Mouse (Mus musculus) lung, embryonic 14.5 days (tissue): ENCODE data around the gene Helb. TPM values are rescaled to one million over a fixed set of nuclear protein-coding genes. Genes with fewer than 3 reads are reported as not detected.
"Not testable (repeated sequence)": the region's sequence is repeated elsewhere in the genome, so short reads cannot be mapped to it uniquely, and the experiment has no call there.

Experiments used
- ATAC-seq: fragments of 200-750 bp; cut with Nextera tagmentation; 2 replicates; pipeline ENCODE4 v1.8.0; 2017; ENCODE audit warnings: mild to moderate bottlenecking, moderate TSS enrichment, moderate library complexity; ENCODE audit not compliant: insufficient read depth
- DNase-seq: peaks from one replicate; pipeline ENCODE4 v3.0.0-alpha.2; 2015
- H3K27ac ChIP-seq: fragments of 300-500 bp; sonication (generic); 2 replicates; pipeline ENCODE4 v1.5.1; 2014; ENCODE audit warnings: low read depth, mild to moderate bottlenecking, moderate library complexity
- H3K27me3 ChIP-seq: fragments of 300-500 bp; sonication (generic); 2 replicates; pipeline ENCODE4 v1.6.1; 2014; ENCODE audit warnings: low read length, control low read depth; ENCODE audit not compliant: insufficient read depth
- H3K36me3 ChIP-seq: fragments of 300-500 bp; sonication (generic); 2 replicates; pipeline ENCODE4 v1.6.1; 2014; ENCODE audit warnings: control low read depth; ENCODE audit not compliant: insufficient read depth
- H3K4me1 ChIP-seq: fragments of 300-500 bp; sonication (generic); 2 replicates; pipeline ENCODE4 v1.6.1; 2014; ENCODE audit warnings: antibody characterized with exemption, control low read depth; ENCODE audit not compliant: insufficient read depth
- H3K4me2 ChIP-seq: fragments of 300-500 bp; sonication (generic); 2 replicates; pipeline ENCODE4 v1.6.1; 2014; ENCODE audit warnings: mild to moderate bottlenecking
- H3K4me3 ChIP-seq: fragments of 300-500 bp; sonication (generic); 2 replicates; pipeline ENCODE4 v1.5.1; 2014; ENCODE audit warnings: low read depth, low read length
- H3K9ac ChIP-seq: fragments of 300-500 bp; sonication (generic); 2 replicates; pipeline ENCODE4 v1.6.1; 2014
- H3K9me3 ChIP-seq: fragments of 300-500 bp; sonication (generic); 2 replicates; pipeline ENCODE4 v1.6.1; 2016; ENCODE audit warnings: low read depth, low read length, control low read depth
- CTCF ChIP-seq: IDR thresholded peaks from 2 replicates; pipeline ENCODE4 v1.5.1; 2016; ENCODE audit warnings: antibody characterized with exemption, low read depth
- WGBS: fragments of 180-500 bp; shearing (Covaris S2); extraction: QIAGEN DNeasy Blood & Tissue Kit; methylation state at CpG from one replicate; pipeline ENCODE4 v1.1.7; 2014; 5-methylcytosine and 5-hydroxymethylcytosine counted together
- polyA plus RNA-seq: library from polyadenylated mRNA; unstranded; fragments of >200 nt; fragmentation: Nextera tagmentation; extraction: Ambion mirVana; gene quantifications from 2 replicates; pipeline ENCODE4 v1.2.1, GENCODE M21; 2014

The Helb gene
- polyA plus RNA-seq, 1 experiment from 2014 or later, result 5.4 TPM

- Histone ChIP-seq H3K36me3 (no peaks in the 10 kb centered on the region), H3K9ac (no peak overlapping the region), H3K4me1 (no peaks in the 10 kb centered on the region), H3K27me3 (no peaks in the 10 kb centered on the region), H3K4me2 (no peak overlapping the region), H3K4me3 (no peak overlapping the region), H3K9me3 (no peaks in the 10 kb centered on the region), H3K27ac (no peak overlapping the region)
- ATAC-seq (no peak), DNase-seq (no peak)
- TF ChIP-seq CTCF, result no peak
- 42% methylated on average over 7 of the region's 7 CpGs for WGBS
Observed at GRCm38 (mm10) chr10:120114493-120114892, 1.7 kb upstream of the Helb start.

DNA sequence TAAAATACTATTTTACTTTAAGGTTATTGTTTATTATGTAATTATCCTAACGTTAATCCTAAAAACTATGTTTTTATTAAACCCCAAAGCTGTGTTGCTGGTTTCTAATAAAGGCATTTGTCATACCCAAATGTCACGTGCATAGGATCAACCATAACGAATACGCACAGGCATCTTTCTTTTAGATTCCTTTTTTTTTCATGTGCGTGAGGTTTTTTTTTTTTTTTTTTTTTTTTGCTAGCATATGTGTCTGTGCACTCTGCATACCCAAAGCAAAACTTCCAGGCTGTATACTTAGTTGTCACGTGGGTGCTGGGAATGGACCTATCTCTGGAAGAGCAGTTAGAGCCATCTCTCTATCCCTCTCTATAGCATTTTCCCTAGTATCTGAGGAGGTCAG is 1.2 kb upstream of the Helb start:
- DNase-seq (no peak), ATAC-seq (no peak)
- H3K4me1 ChIP-seq, result no peaks in the 10 kb centered on the region
- no peak overlapping the region for H3K4me3 ChIP-seq
- WGBS, result 81% methylated on average over 6 of the region's 6 CpGs
- no peak overlapping the region for H3K9ac ChIP-seq
- H3K4me2 ChIP-seq, result no peak overlapping the region
- H3K9me3 ChIP-seq, result no peaks in the 10 kb centered on the region
- no peak for TF ChIP-seq CTCF
- H3K36me3 ChIP-seq, result no peaks in the 10 kb centered on the region
- no peaks in the 10 kb centered on the region for H3K27me3 ChIP-seq
- no peak overlapping the region for H3K27ac ChIP-seq

DNA sequence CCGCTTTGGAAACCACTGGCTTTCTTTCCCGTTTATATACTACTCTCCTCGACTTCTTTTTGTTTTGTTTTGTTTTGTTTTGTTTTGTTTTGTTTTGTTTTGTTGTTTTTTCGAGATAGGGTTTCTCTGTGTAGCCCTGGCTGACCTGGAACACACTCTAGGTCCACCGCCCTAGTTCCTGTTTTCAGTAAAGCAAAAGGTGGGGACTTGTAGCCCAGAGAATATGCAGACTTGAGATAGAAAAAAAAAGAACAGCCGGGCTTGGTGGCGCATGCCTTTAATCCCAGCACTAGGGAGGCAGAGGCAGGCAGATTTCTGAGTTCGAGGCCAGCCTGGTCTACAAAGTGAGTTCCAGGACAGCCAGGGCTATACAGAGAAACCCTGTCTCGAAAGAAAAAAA is 695 bp upstream of the Helb start:
- Histone ChIP-seq H3K4me2 (peak overlapping the region; percentile 73), H3K4me3 (peak overlapping the region; percentile 61)
- not testable (repeated sequence) for H3K36me3 ChIP-seq, H3K9ac ChIP-seq, ATAC-seq, H3K9me3 ChIP-seq, H3K27me3 ChIP-seq, H3K27ac ChIP-seq, DNase-seq, H3K4me1 ChIP-seq
- 58% methylated on average over 9 of the region's 9 CpGs for WGBS

- WGBS, result 79% methylated on average over 3 of the region's 3 CpGs
- ATAC-seq (no peak), DNase-seq (no peak)
- Histone ChIP-seq H3K27ac (no peak overlapping the region), H3K4me3 (peak overlapping the region; percentile 61), H3K27me3 (no peaks in the 10 kb centered on the region), H3K36me3 (no peaks in the 10 kb centered on the region), H3K9ac (peak overlapping the region; percentile 64), H3K9me3 (no peaks in the 10 kb centered on the region), H3K4me1 (no peaks in the 10 kb centered on the region; the same call in 1 of the 2 replicates), H3K4me2 (peak overlapping the region; percentile 73)
- TF ChIP-seq CTCF, result peak; percentile 18; the same call in 1 of the 2 replicates
Observed at GRCm38 (mm10) chr10:120111691-120112319, 982 bp downstream of the Helb start.

GRCm38 (mm10) chr10:120100806-120101205 is 12.0 kb downstream of the Helb start:
- no peak for DNase-seq
- ATAC-seq, result no peak
- no peak overlapping the region for H3K4me2 ChIP-seq
- TF ChIP-seq CTCF, result no peak
- no peaks in the 10 kb centered on the region for H3K27me3 ChIP-seq
- H3K36me3 ChIP-seq, result peaks cover 18% of the 10 kb centered on the region; the same call in 1 of the 2 replicates
- H3K9ac ChIP-seq, result no peak overlapping the region
- 100% methylated on average over 1 of the region's 1 CpGs for WGBS
- H3K4me3 ChIP-seq, result no peak overlapping the region
- no peaks in the 10 kb centered on the region for H3K9me3 ChIP-seq
- no peak overlapping the region for H3K27ac ChIP-seq
- no peaks in the 10 kb centered on the region for H3K4me1 ChIP-seq

DNA sequence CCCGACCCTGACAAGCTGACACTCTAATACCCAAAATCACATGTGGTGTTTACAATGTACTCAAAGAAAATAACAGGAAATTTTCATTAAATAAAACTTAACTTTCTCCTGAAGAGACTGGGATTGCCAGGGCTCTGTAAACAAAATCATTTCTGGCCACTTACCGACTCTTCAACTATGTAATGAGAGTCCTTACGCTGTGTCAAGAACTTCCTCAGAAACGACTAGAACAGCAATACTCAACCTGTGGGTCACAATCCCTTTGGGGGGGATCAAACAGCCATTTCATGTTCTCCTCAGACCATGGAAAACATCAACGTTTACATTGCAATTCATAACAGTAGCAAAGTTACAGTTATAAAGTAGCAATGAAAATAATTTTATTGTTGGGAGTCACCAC is 15.2 kb downstream of the Helb start:
- Histone ChIP-seq H3K4me1 (no peaks in the 10 kb centered on the region), H3K9me3 (no peaks in the 10 kb centered on the region), H3K27ac (no peak overlapping the region), H3K4me3 (no peak overlapping the region), H3K9ac (no peak overlapping the region), H3K36me3 (0 out of 2 replicates have a peak, but pooled peaks cover 6% of the 10 kb centered on the region), H3K4me2 (no peak overlapping the region), H3K27me3 (no peaks in the 10 kb centered on the region)
- 68% methylated on average over 5 of the region's 5 CpGs for WGBS
- DNase-seq, result no peak
- no peak for TF ChIP-seq CTCF
- no peak for ATAC-seq

- H3K36me3 ChIP-seq, result 0 out of 2 replicates have a peak, but pooled peaks cover 3% of the 10 kb centered on the region
- DNase-seq (no peak), ATAC-seq (no peak)
- no peak overlapping the region for H3K4me3 ChIP-seq
- no peak overlapping the region for H3K27ac ChIP-seq
- 91% methylated on average over 5 of the region's 5 CpGs for WGBS
- H3K4me2 ChIP-seq, result no peak overlapping the region
- TF ChIP-seq CTCF, result no peak
- no peaks in the 10 kb centered on the region for H3K27me3 ChIP-seq
- H3K4me1 ChIP-seq, result no peaks in the 10 kb centered on the region
- H3K9ac ChIP-seq, result no peak overlapping the region
- no peaks in the 10 kb centered on the region for H3K9me3 ChIP-seq
Observed at GRCm38 (mm10) chr10:120095716-120096115, 17.1 kb downstream of the Helb start.
